24 mouse cellular contexts compared by ENCODE assay signal in the genomic region with DNA sequence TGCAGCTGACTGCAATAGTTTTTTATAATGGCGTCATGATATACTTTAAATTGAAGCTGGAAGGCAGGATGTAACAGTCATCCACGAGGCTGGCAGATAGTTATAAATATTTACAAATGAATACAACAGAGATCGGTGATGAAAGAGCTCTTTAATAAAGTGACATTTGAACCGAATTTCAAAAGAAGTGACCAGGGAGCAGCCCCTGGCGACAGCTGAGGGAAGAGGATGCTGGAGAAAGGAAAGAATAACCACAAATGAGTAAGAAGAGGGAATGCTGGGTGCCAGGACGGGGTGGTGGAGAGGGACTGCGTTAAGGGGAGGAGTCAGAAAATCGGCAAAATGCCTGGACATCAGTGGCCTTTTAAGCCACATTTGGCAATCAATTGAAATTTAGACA. TPM values are rescaled to one million over a fixed set of nuclear protein-coding genes. Genes with fewer than 3 reads are reported as not detected.
DNase-seq lines count a peak whose midpoint lies in the region; ATAC-seq and TF ChIP-seq lines count a peak whose summit lies in the region.
"Had no signal": no experiment of that assay in that cellular context is flagged by ENCODE, and none has a peak within 500 bp of the region (broad histone marks: within the 10 kb centered on the region; RNA-seq: fewer than 3 reads in every experiment).

No protein-coding gene starts in this region.

- 51% methylated on average over 8 of the region's 8 CpGs for WGBS in intestine, postnatal 0 days
- WGBS in intestine, embryonic 16.5 days = 48% methylated on average over 8 of the region's 8 CpGs
- WGBS in lung, embryonic 16.5 days = 30% methylated on average over 8 of the region's 8 CpGs

- H3K4me3 ChIP-seq in intestine, postnatal 0 days (ENCODE audit: low read depth, low read length) = no peak overlapping the region
- H3K4me3 ChIP-seq in intestine, embryonic 16.5 days (ENCODE audit: low read length) = no peak overlapping the region
- no peak overlapping the region for H3K4me3 ChIP-seq in lung, embryonic 16.5 days (ENCODE audit: low read length)
- H3K4me3 ChIP-seq in myocyte = no peak overlapping the region
- H3K4me3 ChIP-seq: embryonic facial prominence, embryonic 15.5 days; heart, embryonic 15.5 days; hindbrain, embryonic 15.5 days; liver, embryonic 13.5 days; midbrain, embryonic 10.5 days had no signal

- no peaks in the 10 kb centered on the region for H3K27me3 ChIP-seq in intestine, postnatal 0 days (replicated peaks; ENCODE audit: control insufficient read depth, insufficient read depth, low read length)
- H3K27me3 ChIP-seq in intestine, embryonic 16.5 days (replicated peaks; ENCODE audit: control insufficient read depth, insufficient read depth, low read length) = no peaks in the 10 kb centered on the region
- H3K27me3 ChIP-seq in Patski = no peaks in the 10 kb centered on the region
- no peaks in the 10 kb centered on the region for H3K27me3 ChIP-seq in lung, embryonic 16.5 days (ENCODE audit: control insufficient read depth, insufficient read depth, low read depth, low read length)
- no peaks in the 10 kb centered on the region for H3K27me3 ChIP-seq in myocyte (ENCODE audit: control insufficient read depth, insufficient read depth, insufficient read length)
- H3K27me3 ChIP-seq: embryonic facial prominence, embryonic 15.5 days; heart, embryonic 15.5 days; hindbrain, embryonic 15.5 days; liver, embryonic 13.5 days had no signal

- POLR2A ChIA-PET in Patski (lab: Charles Lee) = no interaction called here

- H3K27ac ChIP-seq in intestine, postnatal 0 days (ENCODE audit: low read depth, low read length) = no peak overlapping the region
- H3K27ac ChIP-seq in intestine, embryonic 16.5 days (ENCODE audit: low read length) = no peak overlapping the region
- H3K27ac ChIP-seq in lung, embryonic 16.5 days (ENCODE audit: low read length) = peak overlapping the region; percentile 74
- H3K27ac ChIP-seq: embryonic facial prominence, embryonic 15.5 days; heart, embryonic 15.5 days; hindbrain, embryonic 15.5 days; liver, embryonic 13.5 days; midbrain, embryonic 10.5 days had no signal

- TF ChIP-seq CTCF in intestine, postnatal 0 days (IDR thresholded peaks at IDR 0.05; ENCODE audit: low read depth) = 0 out of 2 replicates have a peak, but pooled peaks have one; percentile 15
- peak; percentile 15 for TF ChIP-seq CTCF in Patski (IDR thresholded peaks at IDR 0.05)

- H3K4me2 ChIP-seq in intestine, postnatal 0 days (replicated peaks; ENCODE audit: low read depth) = no peak overlapping the region
- H3K4me2 ChIP-seq in intestine, embryonic 16.5 days (ENCODE audit: low read depth, low read length) = no peak overlapping the region
- H3K4me2 ChIP-seq in lung, embryonic 16.5 days (ENCODE audit: low read depth, low read length) = no peak overlapping the region
- peak overlapping the region; percentile 50 for H3K4me2 ChIP-seq in myocyte (ENCODE audit: low read depth)
- H3K4me2 ChIP-seq: embryonic facial prominence, embryonic 15.5 days; heart, embryonic 15.5 days; hindbrain, embryonic 15.5 days; liver, embryonic 13.5 days had no signal

- no peak for TF ChIP-seq POLR2A in myocyte (IDR thresholded peaks at IDR 0.05; ENCODE audit: insufficient read length, low read depth)

- H3K9ac ChIP-seq in intestine, postnatal 0 days (ENCODE audit: low read depth, low read length) = no peak overlapping the region
- H3K9ac ChIP-seq in intestine, embryonic 16.5 days (ENCODE audit: low read depth, low read length) = no peak overlapping the region
- no peak overlapping the region for H3K9ac ChIP-seq in lung, embryonic 16.5 days (ENCODE audit: low read length)
- H3K9ac ChIP-seq: embryonic facial prominence, embryonic 15.5 days; forebrain, postnatal 0 days; heart, embryonic 15.5 days; hindbrain, embryonic 15.5 days; liver, embryonic 13.5 days had no signal

- H3K4me1 ChIP-seq in intestine, postnatal 0 days (replicated peaks; ENCODE audit: control insufficient read depth, insufficient read depth, low read length) = no peaks in the 10 kb centered on the region
- 0 out of 2 replicates have a peak, but pooled peaks cover 5% of the 10 kb centered on the region for H3K4me1 ChIP-seq in intestine, embryonic 16.5 days (ENCODE audit: control insufficient read depth, insufficient read depth, low read length)
- peaks cover 3% of the 10 kb centered on the region for H3K4me1 ChIP-seq in lung, embryonic 16.5 days (replicated peaks; ENCODE audit: control insufficient read depth, insufficient read depth, low read length)
- H3K4me1 ChIP-seq: embryonic facial prominence, embryonic 15.5 days; heart, embryonic 15.5 days; hindbrain, embryonic 15.5 days; liver, embryonic 13.5 days; midbrain, embryonic 10.5 days had no signal

- no peak for DNase-seq in Patski (ENCODE audit: low read depth, low spot score)
- DNase-seq in cerebellum, postnatal 14 days = no peak
- DNase-seq in spleen, postnatal 10 days (ENCODE audit: low spot score in 2 of 2) = no peak
- DNase-seq in embryo, embryonic 11 days = no peak
- DNase-seq: adrenal gland, postnatal 14 days; cerebellum, adult 8-10 months; forebrain, postnatal 0 days; gastrocnemius, postnatal 25 days; heart, postnatal 36 days; kidney, adult 9 months; kidney, postnatal 25 days; liver, embryonic 13.5 days; right cerebral cortex, postnatal 25 days; spleen, adult 18-20 months; thymus, adult 2 months; thymus, postnatal 4 days had no signal

- CTCF ChIA-PET in Patski (lab: Charles Lee) = interaction anchor here (0.9 to 1.4 kb wide), 2 partner anchors 17 to 32 kb away, joined by 3 read pairs; no protein-coding TSS in a partner anchor

- no peaks in the 10 kb centered on the region for H3K36me3 ChIP-seq in intestine, postnatal 0 days (ENCODE audit: control insufficient read depth, insufficient read depth)
- no peaks in the 10 kb centered on the region for H3K36me3 ChIP-seq in intestine, embryonic 16.5 days (ENCODE audit: control insufficient read depth, insufficient read depth, low read length)
- H3K36me3 ChIP-seq in lung, embryonic 16.5 days (ENCODE audit: control insufficient read depth, insufficient read depth, low read length) = no peaks in the 10 kb centered on the region
- no peaks in the 10 kb centered on the region for H3K36me3 ChIP-seq in myocyte (ENCODE audit: control insufficient read depth, insufficient read depth)
- H3K36me3 ChIP-seq: embryonic facial prominence, embryonic 15.5 days; heart, embryonic 15.5 days; hindbrain, embryonic 15.5 days; liver, embryonic 13.5 days; midbrain, embryonic 10.5 days had no signal

- H3ac ChIP-seq in myocyte (ENCODE audit: control insufficient read depth, insufficient read length) = no peak overlapping the region

- H3K9me3 ChIP-seq in intestine, postnatal 0 days (ENCODE audit: control insufficient read depth) = no peaks in the 10 kb centered on the region
- H3K9me3 ChIP-seq in intestine, embryonic 16.5 days (ENCODE audit: control insufficient read depth, low read length) = no peaks in the 10 kb centered on the region
- H3K9me3 ChIP-seq in lung, embryonic 16.5 days (ENCODE audit: control insufficient read depth, low read length) = no peaks in the 10 kb centered on the region
- H3K9me3 ChIP-seq: embryonic facial prominence, embryonic 15.5 days; heart, embryonic 15.5 days; hindbrain, embryonic 15.5 days; liver, embryonic 13.5 days; midbrain, embryonic 10.5 days had no signal

- no peak for ATAC-seq in intestine, postnatal 0 days
- ATAC-seq in intestine, embryonic 16.5 days = no peak
- no peak for ATAC-seq in Patski
- peak; percentile 89 for ATAC-seq in lung, embryonic 16.5 days (ENCODE audit: low read depth)
- ATAC-seq: forebrain, postnatal 0 days had no signal

- H3K79me2 ChIP-seq in myocyte (ENCODE audit: control insufficient read depth, insufficient read depth) = no peaks in the 10 kb centered on the region

- in situ Hi-C loops in Patski (cut with MboI; ENCODE audit: low pct_unique_long_range_greater_than_20kb) = no loop called here

TF ChIP-seq in myocyte, 11 proteins besides CTCF, POLR2A, EP300 and RAD21:
- peak in 1 of 3 experiments; percentile 10 for TF ChIP-seq MYOG (IDR thresholded peaks at IDR 0.05; ENCODE audit: control insufficient read depth in 1 of 3, insufficient read depth in 1 of 3, insufficient read length in 2 of 3, low read depth in 2 of 3)
- TF ChIP-seq USF1 (IDR thresholded peaks at IDR 0.05; ENCODE audit: low read depth) = no peak
- TF ChIP-seq MYOD1 (IDR thresholded peaks at IDR 0.05; ENCODE audit: control insufficient read depth in 1 of 3, insufficient read length in 2 of 3, low read depth in 2 of 3) = peak in 2 of 3 experiments; percentile 3 to 30

RNA-seq across cellular contexts. Expression of a gene that starts 45.8 kb away (rescaled TPM):
- polyA plus RNA-seq in intestine, postnatal 0 days (2015; fragmentation: Nextera tagmentation; extraction: Ambion mirVana) = 2.2 and 2.4 TPM in 2 replicates
- 8.7 and 8.8 TPM in 2 replicates for polyA plus RNA-seq in intestine, embryonic 16.5 days (2015; fragmentation: Nextera tagmentation; extraction: Ambion mirVana)
- polyA plus RNA-seq in Patski (2021) (0.10 TPM), myocyte (2012; fragmentation: generic; extraction: Trizol) (0.23 TPM)
- polyA plus RNA-seq in lung, embryonic 16.5 days (2015; fragmentation: Nextera tagmentation; extraction: Ambion mirVana) = 159 and 191 TPM in 2 replicates

Comparison
In these comparisons a context has a peak if more than half of its experiments do, and no peak if none do; other contexts are left out.
1. RNA of a gene that starts 45.8 kb away (polyA plus RNA-seq): 159 to 191 TPM in lung, embryonic 16.5 days; 8.7 to 8.8 TPM in intestine, embryonic 16.5 days, 2.2 to 2.4 TPM in intestine, postnatal 0 days, 0.23 TPM in myocyte (single experiment) and 0.10 TPM in Patski (single experiment); every median in the first group is over 10 times any median in the second.